Mouse (Mus musculus) forebrain, embryonic 12.5 days (tissue): ENCODE measurements at regions not wholly inside any gene's neighbourhood (a gene's known extent, or its start where the extent isn't known, plus 50 kb on each side); places are given as distances from the start of the nearest gene placed in this dataset.

ENCODE experiments used
- ATAC-seq: fragments of 200-750 bp; cut with Nextera tagmentation; 2 replicates; pipeline ENCODE4 v1.8.0; 2017; ENCODE audit warnings: moderate TSS enrichment; ENCODE audit not compliant: low FRiP score
- H3K27ac ChIP-seq: fragments of 300-500 bp; sonication (generic); 2 replicates; pipeline ENCODE4 v1.5.1; 2016; ENCODE audit warnings: mild to moderate bottlenecking
- H3K27me3 ChIP-seq: fragments of 300-500 bp; sonication (generic); 2 replicates; pipeline ENCODE4 v1.6.1; 2016; ENCODE audit warnings: mild to moderate bottlenecking
- H3K36me3 ChIP-seq: fragments of 300-500 bp; sonication (generic); replicated peaks from 2 replicates; pipeline ENCODE4 v1.6.1; 2016; ENCODE audit warnings: mild to moderate bottlenecking
- H3K4me1 ChIP-seq: fragments of 300-500 bp; sonication (generic); 2 replicates; pipeline ENCODE4 v1.6.1; 2016
- H3K4me2 ChIP-seq: fragments of 300-500 bp; sonication (generic); 2 replicates; pipeline ENCODE4 v1.6.1; 2016; ENCODE audit warnings: mild to moderate bottlenecking, moderate library complexity
- H3K4me3 ChIP-seq: fragments of 300-500 bp; sonication (generic); replicated peaks from 2 replicates; pipeline ENCODE4 v1.5.1; 2016; ENCODE audit warnings: mild to moderate bottlenecking
- H3K9ac ChIP-seq: fragments of 300-500 bp; sonication (generic); 2 replicates; pipeline ENCODE4 v1.6.1; 2016; ENCODE audit warnings: mild to moderate bottlenecking
- H3K9me3 ChIP-seq: fragments of 300-500 bp; sonication (generic); 2 replicates; pipeline ENCODE4 v1.6.1; 2016
- WGBS: fragments of 180-500 bp; shearing (Covaris S2); methylation state at CpG from one replicate; pipeline ENCODE4 v1.1.7; 2016; 5-methylcytosine and 5-hydroxymethylcytosine counted together

GRCm38 (mm10) chr14:28784106-28784633, 233.8 kb upstream of the Lrtm1 start:
- WGBS, result 89% methylated on average over 6 of the region's 6 CpGs
- no peak overlapping the region for H3K4me3 ChIP-seq
- no peak for ATAC-seq
- H3K4me2 ChIP-seq, result no peak overlapping the region
- no peaks in the 10 kb centered on the region for H3K27me3 ChIP-seq
- H3K9me3 ChIP-seq, result no peaks in the 10 kb centered on the region
- no peaks in the 10 kb centered on the region for H3K4me1 ChIP-seq
- H3K36me3 ChIP-seq, result no peaks in the 10 kb centered on the region
- H3K9ac ChIP-seq, result no peak overlapping the region
- H3K27ac ChIP-seq, result no peak overlapping the region

- ATAC-seq, result no peak
- no peak overlapping the region for H3K4me3 ChIP-seq
- WGBS, result under 1% methylated on average over 4 of the region's 4 CpGs
Observed at GRCm38 (mm10) chr14:28798290-28798689, 219.7 kb upstream of the Lrtm1 start.

DNA sequence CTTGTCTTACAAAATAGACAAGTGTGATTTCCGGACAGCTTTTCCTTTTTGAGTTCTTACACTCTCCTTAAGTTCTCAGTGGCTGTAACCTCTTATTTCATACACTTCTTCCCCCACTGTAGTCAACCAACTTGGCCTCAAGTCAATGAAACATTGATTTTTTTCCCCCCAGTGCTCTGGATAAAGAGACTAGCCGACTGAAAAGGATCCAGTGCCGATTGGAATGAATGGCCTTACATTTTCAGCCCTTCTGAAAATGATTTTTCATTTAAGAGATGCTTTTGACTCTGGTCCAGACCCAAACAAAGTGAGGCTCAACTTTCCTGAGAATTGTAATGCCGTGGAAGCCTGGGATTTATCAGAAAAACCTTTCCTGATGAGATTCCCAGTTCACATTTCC, 216.3 kb upstream of the Lrtm1 start:
- ATAC-seq, result no peak
- WGBS, result 72% methylated on average over 4 of the region's 4 CpGs
- peaks cover 6% of the 10 kb centered on the region; the same call in 1 of the 2 replicates for H3K27me3 ChIP-seq
- no peaks in the 10 kb centered on the region for H3K36me3 ChIP-seq
- 0 out of 2 replicates have a peak, but pooled peaks cover 3% of the 10 kb centered on the region for H3K9me3 ChIP-seq
- peaks cover 11% of the 10 kb centered on the region for H3K4me1 ChIP-seq
- H3K27ac ChIP-seq, result no peak overlapping the region
- H3K9ac ChIP-seq, result no peak overlapping the region
- H3K4me3 ChIP-seq, result no peak overlapping the region
- no peak overlapping the region for H3K4me2 ChIP-seq

More at GRCm38 (mm10) chr14:28798290-28798689, 219.7 kb upstream of the Lrtm1 start:
- peaks cover 6% of the 10 kb centered on the region; the same call in 1 of the 2 replicates for H3K27me3 ChIP-seq
- no peak overlapping the region for H3K9ac ChIP-seq
- H3K9me3 ChIP-seq, result no peaks in the 10 kb centered on the region
- peaks cover 11% of the 10 kb centered on the region for H3K4me1 ChIP-seq
- H3K36me3 ChIP-seq, result no peaks in the 10 kb centered on the region
- H3K4me2 ChIP-seq, result peak overlapping the region; percentile 37
- no peak overlapping the region for H3K27ac ChIP-seq

- Histone ChIP-seq H3K9ac (no peak overlapping the region), H3K4me1 (peaks cover 11% of the 10 kb centered on the region), H3K27me3 (peaks cover 6% of the 10 kb centered on the region; the same call in 1 of the 2 replicates), H3K27ac (no peak overlapping the region), H3K9me3 (0 out of 2 replicates have a peak, but pooled peaks cover 3% of the 10 kb centered on the region), H3K36me3 (no peaks in the 10 kb centered on the region), H3K4me3 (no peak overlapping the region), H3K4me2 (no peak overlapping the region)
- ATAC-seq, result no peak
- WGBS, result 80% methylated on average over 5 of the region's 5 CpGs
Observed at GRCm38 (mm10) chr14:28802126-28802525, 215.9 kb upstream of the Lrtm1 start.

GRCm38 (mm10) chr14:28808094-28808493, 209.9 kb upstream of the Lrtm1 start:
- no peak overlapping the region for H3K9ac ChIP-seq
- no peak overlapping the region for H3K4me3 ChIP-seq
- no peak overlapping the region for H3K27ac ChIP-seq
- no peaks in the 10 kb centered on the region for H3K27me3 ChIP-seq
- H3K36me3 ChIP-seq, result no peaks in the 10 kb centered on the region
- no peaks in the 10 kb centered on the region for H3K4me1 ChIP-seq
- H3K4me2 ChIP-seq, result no peak overlapping the region
- ATAC-seq, result no peak
- 92% methylated on average over 4 of the region's 4 CpGs for WGBS
- 0 out of 2 replicates have a peak, but pooled peaks cover 3% of the 10 kb centered on the region for H3K9me3 ChIP-seq

GRCm38 (mm10) chr14:28809355-28809754, 208.7 kb upstream of the Lrtm1 start:
- Histone ChIP-seq H3K9ac (no peak overlapping the region), H3K4me2 (no peak overlapping the region), H3K36me3 (no peaks in the 10 kb centered on the region), H3K4me1 (no peaks in the 10 kb centered on the region), H3K27ac (no peak overlapping the region), H3K27me3 (no peaks in the 10 kb centered on the region), H3K4me3 (no peak overlapping the region), H3K9me3 (0 out of 2 replicates have a peak, but pooled peaks cover 3% of the 10 kb centered on the region)
- ATAC-seq, result no peak
- 59% methylated on average over 5 of the region's 5 CpGs for WGBS

DNA sequence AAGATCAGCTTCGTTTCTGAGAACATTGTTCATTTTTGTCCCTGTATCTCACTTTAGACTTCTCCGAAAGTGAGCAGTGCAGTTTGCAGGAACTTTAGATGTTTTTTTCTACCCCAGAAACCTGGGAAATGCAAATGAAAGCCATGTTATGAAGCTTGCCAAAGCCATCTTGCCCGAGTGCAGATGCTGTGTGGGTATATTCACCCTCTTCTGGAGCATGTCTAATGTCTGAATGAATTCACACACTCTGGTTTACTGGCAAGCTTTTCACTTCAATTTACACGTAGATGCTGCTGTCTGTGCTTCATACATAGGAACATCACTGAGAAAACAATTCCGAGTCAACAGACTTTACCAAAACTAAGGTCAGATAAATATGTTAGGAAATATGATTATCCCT, 197.0 kb upstream of the Lrtm1 start:
- H3K36me3 ChIP-seq, result no peaks in the 10 kb centered on the region
- H3K27ac ChIP-seq, result no peak overlapping the region
- no peaks in the 10 kb centered on the region for H3K4me1 ChIP-seq
- no peak overlapping the region for H3K9ac ChIP-seq
- no peak overlapping the region for H3K4me2 ChIP-seq
- H3K4me3 ChIP-seq, result no peak overlapping the region
- 0 out of 2 replicates have a peak, but pooled peaks cover 3% of the 10 kb centered on the region for H3K27me3 ChIP-seq
- ATAC-seq, result no peak
- WGBS, result 85% methylated on average over 5 of the region's 5 CpGs
- H3K9me3 ChIP-seq, result no peaks in the 10 kb centered on the region

DNA sequence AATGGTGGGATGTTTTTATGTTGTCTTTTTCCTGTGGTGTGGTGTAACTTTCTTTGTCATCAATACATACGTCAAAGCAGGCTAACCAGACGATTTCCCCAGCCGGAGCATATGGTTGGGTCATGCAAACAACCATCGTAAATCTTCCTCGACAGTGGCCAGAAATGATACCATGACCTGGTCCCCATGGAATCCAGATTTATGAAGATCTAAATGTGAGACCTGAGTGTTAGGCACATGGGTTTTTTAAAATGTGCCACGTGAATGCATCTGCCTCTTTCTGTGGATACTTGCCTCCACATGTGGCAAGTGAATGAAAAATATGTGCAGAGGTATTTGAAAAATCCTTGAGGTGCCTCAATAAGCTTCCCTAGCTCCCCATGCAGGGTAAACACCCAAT, 190.8 kb upstream of the Lrtm1 start:
- no peak overlapping the region for H3K4me2 ChIP-seq

DNA sequence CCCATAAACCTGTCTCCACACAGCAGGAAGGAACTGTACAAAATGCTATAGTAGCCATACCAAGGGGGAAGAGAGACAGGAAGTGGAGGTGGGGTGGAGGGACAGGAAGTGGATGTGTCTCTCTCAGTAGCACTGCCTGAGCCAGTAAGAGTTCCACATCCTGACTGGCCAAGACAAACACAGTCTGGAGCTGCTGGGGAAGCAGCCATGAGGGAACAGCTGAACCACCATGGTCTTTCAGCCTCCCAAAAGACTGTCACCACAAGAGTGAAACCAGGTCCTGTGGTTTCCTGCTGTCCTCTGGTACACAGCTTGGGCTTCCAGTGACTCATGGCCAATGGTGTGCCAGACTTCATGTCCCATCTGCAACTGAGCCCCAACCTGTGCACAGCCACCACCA, 180.9 kb upstream of the Lrtm1 start:
- no peak for ATAC-seq
- Histone ChIP-seq H3K4me3 (no peak overlapping the region), H3K9me3 (no peaks in the 10 kb centered on the region), H3K36me3 (no peaks in the 10 kb centered on the region), H3K4me2 (no peak overlapping the region), H3K27me3 (no peaks in the 10 kb centered on the region), H3K27ac (no peak overlapping the region), H3K9ac (no peak overlapping the region), H3K4me1 (no peaks in the 10 kb centered on the region)

More for the DNA sequence above, 190.8 kb upstream of the Lrtm1 start:
- Histone ChIP-seq H3K9me3 (no peaks in the 10 kb centered on the region), H3K9ac (no peak overlapping the region), H3K4me3 (no peak overlapping the region), H3K27ac (no peak overlapping the region), H3K27me3 (no peaks in the 10 kb centered on the region), H3K36me3 (no peaks in the 10 kb centered on the region), H3K4me1 (no peaks in the 10 kb centered on the region)
- 87% methylated on average over 6 of the region's 6 CpGs for WGBS
- ATAC-seq, result no peak

DNA sequence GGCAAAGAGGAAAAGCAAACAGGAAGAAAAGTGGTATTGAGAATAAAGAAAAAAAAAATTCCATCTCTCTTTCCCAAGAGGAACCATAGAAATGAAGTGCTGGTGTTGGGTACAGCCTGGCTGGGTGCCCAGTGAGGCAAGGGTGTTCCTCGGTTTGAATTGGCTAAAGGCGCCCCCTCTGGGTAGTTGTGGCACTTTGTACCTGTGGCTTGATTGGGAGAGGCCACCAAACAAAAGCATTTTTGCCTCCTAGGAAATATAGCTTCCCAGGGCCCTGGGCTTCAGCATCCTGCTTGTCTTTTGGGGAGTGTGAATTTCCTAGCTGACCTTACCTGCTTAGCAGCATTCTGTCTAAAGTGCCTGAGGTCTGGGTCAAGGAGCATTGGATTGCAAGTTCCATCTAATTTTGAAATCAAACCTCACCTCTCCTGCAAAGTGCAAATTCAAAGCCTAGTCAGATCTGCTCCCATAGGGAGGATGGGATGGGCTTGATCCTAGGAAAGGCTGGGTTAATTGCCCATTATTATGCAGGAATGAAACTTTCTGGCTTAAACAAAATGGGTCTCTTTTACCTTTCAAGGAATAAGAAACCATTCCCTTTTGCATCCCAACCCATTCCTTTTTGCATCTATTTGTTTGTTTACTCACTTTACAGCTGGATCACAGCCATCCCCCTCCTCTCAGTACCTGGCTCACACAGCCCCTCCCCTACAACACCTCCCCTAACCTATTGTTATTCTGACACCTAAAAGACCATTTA, 169.0 kb upstream of the Lrtm1 start:
- H3K9me3 ChIP-seq, result no peaks in the 10 kb centered on the region
- H3K4me3 ChIP-seq, result no peak overlapping the region
- no peak overlapping the region for H3K9ac ChIP-seq
- H3K36me3 ChIP-seq, result no peaks in the 10 kb centered on the region
- H3K27me3 ChIP-seq, result no peaks in the 10 kb centered on the region
- whole genome bisulfite sequencing, result 15% methylated on average over 2 of the region's 2 CpGs
- no peak for ATAC-seq
- no peaks in the 10 kb centered on the region for H3K4me1 ChIP-seq
- no peak overlapping the region for H3K27ac ChIP-seq
- H3K4me2 ChIP-seq, result no peak overlapping the region
